Mouse (Mus musculus) pancreas, adult 10 weeks (tissue): ENCODE data around the gene Gm3182. TPM values are rescaled to one million over a fixed set of nuclear protein-coding genes. Genes with fewer than 3 reads are reported as not detected.

Experiments used
- polyA plus RNA-seq: library from polyadenylated mRNA; stranded (reverse); fragments of 350-450 nt; fragmentation: Illumina TruSeq; extraction: RNeasy Lipid Tissue Mini Kit (QIAGEN cat#74804); gene quantifications from one replicate; pipeline ENCODE4 v1.2.3, GENCODE M21; 2015; ENCODE audit warnings: low read depth, low replicate concordance; ENCODE audit not compliant: insufficient read depth

Gm3182 gene
- polyA plus RNA-seq: not detected

GRCm38 (mm10) chr14:4481445-4481844 lies at the start of gene Gm3182:
TSS of gene Gm3182 (plus strand) at chr14:4481745.

Other genes starting within 250 kb of the Gm3182 start
- not detected for gene Gm3138, start 232.1 kb upstream of the Gm3182 start, polyA plus RNA-seq
- not detected for gene Gm3149, start 164.5 kb upstream of the Gm3182 start, polyA plus RNA-seq
- not detected for gene 2610042L04Rik, start 147.0 kb upstream of the Gm3182 start, polyA plus RNA-seq
- not detected for gene Gm3159, start 84.2 kb upstream of the Gm3182 start, polyA plus RNA-seq
- not detected for gene Gm3164, start 66.3 kb upstream of the Gm3182 start, polyA plus RNA-seq
- not detected for gene Gm3173, start 50.8 kb upstream of the Gm3182 start, polyA plus RNA-seq
- gene Gm3047, start 73.7 kb downstream of the Gm3182 start, polyA plus RNA-seq: not detected
- not detected for gene Gm8159, start 150.6 kb downstream of the Gm3182 start, polyA plus RNA-seq
- not detected for gene Gm3239, start 182.4 kb downstream of the Gm3182 start, polyA plus RNA-seq
- gene Gm7876, start 227.5 kb downstream of the Gm3182 start, polyA plus RNA-seq: not detected
- gene Gm3252, start 245.0 kb downstream of the Gm3182 start, polyA plus RNA-seq: not detected